Mouse (Mus musculus) right cerebral cortex, postnatal 4 days (tissue): ENCODE measurements at regions not wholly inside any gene's neighbourhood (a gene's known extent, or its start where the extent isn't known, plus 50 kb on each side); places are given as distances from the start of the nearest gene placed in this dataset.
A peak's percentile ranks its signal among the peaks of the same experiment; 100 is the strongest.

Experiments
- DNase-seq: peaks from one replicate; pipeline ENCODE4 v3.0.0-alpha.2; 2022

DNA sequence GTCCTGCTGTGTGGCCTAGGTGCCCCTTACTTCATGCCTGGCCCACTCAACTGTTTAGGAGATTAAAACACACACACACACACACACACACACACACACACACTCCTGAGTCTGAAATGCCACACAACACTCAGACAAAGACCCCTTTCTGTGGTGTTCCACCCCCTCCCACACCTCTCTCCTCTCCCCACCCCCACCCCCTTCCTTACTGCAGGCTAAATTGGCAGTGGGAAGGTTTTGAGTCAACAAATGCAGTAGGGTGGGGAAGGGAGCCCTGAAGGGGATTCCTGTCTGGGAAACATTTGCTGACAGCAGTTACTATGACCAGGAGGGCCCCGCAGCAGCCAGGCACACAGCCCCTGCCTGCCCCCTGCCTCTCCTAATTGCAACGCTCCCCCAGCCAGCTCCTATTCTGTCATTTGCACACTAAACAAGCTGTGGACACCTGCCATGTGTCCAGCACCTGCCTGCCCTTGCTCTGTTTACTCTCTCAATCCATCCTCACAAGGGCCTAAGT is 69.5 kb downstream of the Ephb3 start:
- peak; percentile 23 for DNase-seq

DNA sequence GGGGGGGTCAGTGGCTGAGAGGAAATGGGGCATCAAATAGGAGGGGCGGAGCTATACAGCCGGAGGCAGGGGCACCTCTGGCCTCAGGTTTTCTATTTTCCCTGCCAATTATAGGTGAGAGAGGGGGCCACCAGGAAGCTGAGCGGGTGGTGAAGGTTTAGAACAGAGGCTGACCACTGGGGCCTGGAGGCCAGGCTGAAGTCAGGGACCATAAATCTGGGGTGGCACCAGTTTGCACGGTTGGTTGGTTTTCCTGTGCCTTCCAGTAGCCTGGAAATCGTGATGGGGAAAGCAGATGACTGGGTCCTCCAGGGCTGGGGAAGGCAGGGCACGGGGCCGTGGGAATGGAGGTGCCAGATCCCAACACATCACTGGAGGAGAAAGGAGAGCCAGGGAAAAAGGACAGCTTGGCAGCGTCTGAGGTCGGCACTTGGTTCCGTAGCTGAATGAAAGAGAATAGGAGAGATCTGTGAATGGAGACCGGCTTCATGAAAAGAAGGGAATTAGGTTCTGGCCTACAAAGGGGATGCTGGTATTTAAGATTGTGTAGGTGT is 73.3 kb downstream of the Ephb3 start:
- DNase-seq: no peak

DNA sequence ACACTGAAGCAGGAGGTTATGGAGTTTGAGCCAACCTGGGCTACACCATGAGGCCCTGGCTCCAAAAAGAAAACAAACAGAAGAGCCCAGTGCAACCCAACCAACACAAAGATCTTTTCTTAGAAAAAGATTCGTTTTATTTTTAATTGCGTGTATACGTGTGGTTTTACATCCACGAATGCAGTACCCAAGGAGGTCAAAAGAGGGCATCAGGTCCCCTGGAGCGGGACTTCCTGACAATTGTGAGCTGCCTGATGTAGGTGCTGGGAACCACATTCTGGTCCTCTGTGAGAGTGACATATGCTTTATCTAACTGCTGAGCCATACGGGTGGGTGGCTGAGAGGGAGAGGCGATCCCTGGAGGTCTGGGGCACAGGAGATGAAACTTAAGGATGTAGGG is 73.8 kb downstream of the Ephb3 start:
- DNase-seq: no peak

DNA sequence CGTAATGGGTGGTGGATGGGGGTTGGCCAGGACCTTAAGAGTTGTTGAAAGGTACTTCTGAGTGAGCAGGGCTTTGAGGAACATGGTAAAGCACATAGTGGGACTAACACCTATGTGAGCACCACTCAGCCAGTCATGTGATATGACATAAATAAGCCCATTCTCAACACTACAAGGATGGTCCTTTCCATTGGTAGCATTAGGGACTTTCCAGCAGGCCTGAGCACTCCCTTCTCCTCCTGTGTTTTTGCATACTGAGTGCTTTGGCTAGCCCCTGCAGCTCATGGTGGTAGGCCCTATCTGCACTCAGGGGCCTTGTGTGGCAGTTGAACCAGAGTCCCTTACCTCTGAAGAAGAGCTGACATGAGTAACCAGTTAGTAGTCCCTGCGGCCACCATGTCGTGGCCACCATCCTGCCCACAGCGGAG is 75.7 kb downstream of the Ephb3 start:
- DNase-seq: no peak

DNA sequence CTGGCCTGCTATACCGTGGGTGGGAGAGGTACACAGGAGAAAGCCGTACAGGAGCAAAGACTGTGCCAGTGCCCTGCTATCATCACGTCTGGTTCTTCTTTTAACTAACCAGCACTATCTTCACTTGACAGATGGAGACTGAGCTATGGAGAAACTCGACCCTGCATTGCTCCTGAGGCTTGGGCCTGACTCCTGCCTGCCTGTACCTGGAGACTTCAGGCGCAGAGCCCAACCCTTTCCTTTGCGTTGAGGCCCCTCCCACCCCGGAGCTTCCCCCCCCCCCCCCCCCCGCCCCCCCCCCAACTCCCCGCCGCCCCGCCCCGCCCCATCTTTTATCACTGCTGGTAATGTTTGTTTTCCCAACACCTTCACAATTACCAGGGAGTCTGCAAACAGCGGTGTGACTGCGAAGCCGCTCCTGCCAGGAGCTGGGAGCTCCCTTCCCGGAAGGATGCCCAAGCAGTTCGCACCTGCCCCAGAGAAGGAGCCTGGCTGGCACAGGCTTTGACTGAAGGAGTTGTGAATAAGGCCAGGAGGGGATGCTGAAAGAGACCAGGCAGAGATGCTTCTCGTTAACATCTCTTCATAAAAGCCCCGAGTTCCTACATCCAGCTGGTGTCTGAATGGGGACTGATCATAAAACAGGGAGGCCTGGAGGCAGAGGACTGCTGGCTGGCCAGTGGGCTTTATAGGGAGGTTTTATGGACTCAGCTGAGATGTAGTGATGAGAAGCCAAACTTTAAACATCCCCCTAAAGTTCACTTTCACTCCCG is 77.6 kb downstream of the Ephb3 start:
- DNase-seq: no peak

DNA sequence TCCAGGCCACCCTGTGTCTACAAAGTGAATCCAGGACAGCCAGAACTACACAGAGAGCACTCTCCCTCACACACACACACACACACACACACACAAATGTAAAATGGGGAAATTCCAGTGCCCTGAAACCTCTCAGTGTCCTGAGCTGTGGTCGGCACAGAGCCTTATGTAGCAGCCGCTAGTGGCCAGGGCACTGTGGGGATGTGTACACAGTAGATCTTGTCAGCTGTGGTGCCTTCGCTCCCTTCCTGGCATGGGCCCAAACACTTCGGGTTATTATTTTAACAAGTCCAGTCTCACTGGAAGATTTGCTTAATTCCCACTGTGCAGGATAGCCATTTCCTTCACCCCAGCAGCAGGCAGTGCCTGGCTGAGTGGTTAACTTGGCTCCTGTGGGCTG is 81.5 kb downstream of the Ephb3 start:
- no peak for DNase-seq

DNA sequence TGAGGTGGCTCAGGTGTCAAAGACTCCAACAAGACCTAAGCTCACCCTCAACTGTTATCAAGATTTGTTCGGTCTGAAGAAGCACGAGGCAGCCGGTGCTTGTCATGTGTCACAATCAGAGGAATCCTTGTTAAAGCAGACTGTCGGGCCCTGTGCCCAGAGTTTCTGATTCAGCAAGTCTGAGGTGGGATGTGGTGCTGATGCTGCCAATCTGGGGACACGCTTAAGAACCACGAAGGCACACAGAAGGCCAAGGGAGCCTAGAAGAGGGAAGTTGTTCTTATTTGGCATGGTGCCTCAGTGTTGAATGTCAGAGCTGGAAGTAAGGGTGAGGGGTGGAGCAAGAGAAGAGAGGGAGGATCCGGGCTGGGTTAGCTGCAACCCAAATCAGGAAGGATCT is 85.0 kb downstream of the Ephb3 start:
- DNase-seq: peak; percentile 50

DNA sequence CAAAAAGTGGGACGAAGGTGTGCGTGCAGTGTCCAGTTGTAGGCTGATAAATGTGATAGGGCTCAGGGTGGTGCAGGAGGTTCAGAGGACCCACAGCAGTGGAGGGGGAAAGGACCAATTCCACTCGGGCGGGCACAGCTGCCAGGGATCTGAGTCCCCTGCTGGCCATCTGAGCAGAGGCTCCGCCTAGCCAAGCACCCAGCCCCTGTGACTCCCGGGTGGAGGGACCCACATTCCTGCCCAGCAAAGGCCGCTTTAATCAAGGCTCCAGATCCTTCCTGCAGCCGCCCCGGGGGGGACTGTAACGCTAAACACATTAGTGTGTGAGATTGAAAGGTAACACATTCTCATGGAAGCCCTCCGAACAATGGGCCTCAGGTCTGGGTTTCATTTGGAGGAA is 88.5 kb downstream of the Ephb3 start:
- no peak for DNase-seq

DNA sequence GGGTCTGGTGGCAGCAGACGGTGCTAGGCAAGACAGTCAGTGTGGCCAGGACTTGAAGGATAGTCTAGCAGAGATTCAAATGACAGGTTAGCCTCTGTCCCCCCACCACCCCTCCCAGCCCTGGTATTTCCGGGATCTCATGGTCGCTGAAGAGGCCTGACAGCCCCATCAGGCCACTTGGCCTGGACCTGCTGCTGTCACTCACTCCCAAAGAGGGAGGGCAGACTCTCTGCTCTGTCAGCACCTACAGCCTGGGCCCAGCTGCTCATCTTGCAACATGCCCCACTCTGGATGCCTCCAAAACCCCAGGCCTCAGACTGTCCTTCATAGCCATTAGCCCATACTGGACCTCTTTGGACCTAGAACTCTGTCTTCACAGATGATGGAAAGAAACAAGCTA is 89.0 kb downstream of the Ephb3 start:
- DNase-seq: no peak

DNA sequence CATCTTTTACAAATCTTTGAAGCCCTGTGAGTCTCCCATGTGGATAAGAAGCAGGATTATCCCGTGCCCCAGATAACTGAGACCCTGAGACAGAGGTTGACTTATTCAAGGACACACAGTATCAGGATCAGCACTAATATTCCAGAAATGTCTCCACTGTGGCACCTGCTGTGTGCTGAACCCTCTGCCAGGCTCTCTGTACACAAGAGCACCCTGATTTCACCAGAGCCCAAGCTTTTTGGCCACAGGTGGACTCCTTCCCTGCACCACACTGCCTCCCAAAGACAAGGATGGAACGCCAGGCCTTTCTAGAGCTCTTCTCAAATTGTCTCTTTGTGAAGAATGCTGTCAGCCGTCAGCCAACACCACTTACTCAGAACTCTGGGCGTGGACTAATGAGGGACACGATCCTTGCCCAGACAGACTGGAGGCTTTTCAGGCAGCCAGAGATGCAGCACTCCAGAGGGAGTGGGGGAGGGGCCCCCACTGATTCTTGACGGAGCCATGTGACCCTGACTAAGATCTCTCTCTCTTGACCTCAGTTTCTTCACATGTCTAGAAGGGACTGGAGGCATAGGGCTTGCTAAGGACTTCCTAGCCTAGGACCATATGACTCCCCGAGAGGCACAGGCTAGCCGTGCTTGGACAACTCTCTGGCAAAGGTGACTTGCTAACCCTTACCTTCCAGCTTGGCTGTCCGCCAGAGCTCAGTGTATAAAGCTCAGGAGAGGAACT is 90.3 kb downstream of the Ephb3 start:
- DNase-seq: no peak

DNA sequence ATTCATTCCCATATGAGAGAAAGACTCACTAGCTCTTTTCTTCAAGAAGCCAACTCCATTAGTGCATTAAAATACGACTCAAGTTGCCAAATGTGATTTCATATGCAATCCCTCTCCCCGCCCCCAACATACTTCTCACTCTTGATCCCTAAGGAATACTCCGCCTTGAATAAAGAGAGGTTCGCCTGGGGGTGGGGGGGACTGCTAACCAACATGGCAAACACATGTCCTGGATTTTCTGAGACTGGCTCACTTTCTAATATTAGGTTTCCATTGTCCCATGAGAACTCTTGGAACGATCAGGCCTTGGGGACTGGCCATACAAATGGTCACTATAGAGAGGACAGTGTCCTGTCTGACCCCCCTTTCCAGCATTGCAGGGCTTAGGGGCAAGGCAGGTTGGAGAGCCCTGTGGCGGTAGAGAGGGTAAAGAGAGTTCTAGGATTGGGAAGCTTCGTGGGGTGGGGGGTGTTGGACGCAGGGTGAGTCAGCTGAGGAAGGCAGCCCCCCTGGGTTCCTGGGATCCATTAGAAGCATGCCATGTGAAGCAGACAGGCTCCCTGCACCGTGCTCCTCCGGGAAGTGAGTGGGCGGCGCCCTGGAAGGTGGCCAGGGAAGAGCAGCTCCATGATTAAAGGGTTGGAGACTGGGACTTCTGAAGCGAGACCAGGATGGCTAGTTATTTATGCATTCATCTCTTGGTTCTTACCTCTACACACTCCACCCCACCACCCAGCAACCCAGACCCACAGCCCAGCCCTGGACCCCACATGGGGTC is 91.6 kb downstream of the Ephb3 start:
- no peak for DNase-seq

DNA sequence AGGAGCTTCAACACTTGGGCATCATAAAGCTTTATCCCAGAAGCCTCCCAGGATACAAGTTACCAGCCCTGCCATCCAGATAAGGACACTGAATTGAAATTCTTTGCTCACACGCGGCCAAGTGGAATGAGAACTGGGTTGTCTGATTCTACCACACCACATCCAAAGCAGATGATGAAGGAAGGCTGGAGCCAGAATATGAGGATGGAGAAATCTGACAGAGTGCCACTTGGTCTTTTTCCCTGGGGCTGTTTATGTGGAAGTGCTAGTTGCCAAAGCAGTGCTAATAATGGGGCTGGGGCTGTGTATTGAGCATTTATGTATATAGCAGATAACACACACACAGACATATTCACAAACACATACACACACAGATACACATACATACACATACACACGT is 92.2 kb downstream of the Ephb3 start:
- DNase-seq: no peak

DNA sequence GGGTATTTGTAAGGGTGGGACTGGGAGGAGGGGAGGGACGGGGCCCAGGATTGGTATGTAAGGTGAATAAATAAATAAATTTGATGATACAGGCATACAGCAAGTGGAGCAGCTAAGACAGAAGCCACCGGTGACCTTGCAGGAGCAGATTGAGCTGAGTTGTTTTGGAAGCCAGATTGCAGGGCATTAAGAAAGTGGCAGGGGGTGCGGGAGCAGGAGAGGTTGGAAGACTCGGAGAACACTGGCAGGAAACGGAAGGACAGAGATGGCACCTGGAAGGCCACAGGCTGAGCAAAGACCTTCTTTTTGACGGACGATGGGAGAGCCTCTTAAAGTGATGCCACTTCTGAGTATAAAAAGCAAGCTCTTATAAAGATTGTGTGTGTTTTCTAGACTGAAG is 94.3 kb downstream of the Ephb3 start:
- no peak for DNase-seq

DNA sequence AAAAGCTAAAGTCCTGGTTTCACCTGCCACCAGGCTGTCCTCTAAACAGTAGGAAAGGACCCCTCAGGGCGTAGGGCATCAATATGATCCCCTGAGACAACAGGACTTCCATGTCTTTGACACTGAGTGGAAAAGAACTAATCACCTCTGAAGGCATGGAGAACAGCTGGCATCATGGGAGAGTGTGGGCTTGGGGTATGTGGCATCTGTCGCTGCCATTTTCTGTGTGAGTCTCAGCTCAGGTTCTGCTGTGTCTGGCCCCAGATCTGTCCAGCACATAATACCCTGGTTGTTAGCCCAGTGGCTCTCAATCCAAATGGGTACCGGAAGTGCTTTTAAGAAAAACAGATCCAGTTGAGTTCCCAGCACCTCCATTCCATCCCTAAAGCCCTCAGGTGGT is 101.3 kb downstream of the Ephb3 start:
- DNase-seq: no peak

DNA sequence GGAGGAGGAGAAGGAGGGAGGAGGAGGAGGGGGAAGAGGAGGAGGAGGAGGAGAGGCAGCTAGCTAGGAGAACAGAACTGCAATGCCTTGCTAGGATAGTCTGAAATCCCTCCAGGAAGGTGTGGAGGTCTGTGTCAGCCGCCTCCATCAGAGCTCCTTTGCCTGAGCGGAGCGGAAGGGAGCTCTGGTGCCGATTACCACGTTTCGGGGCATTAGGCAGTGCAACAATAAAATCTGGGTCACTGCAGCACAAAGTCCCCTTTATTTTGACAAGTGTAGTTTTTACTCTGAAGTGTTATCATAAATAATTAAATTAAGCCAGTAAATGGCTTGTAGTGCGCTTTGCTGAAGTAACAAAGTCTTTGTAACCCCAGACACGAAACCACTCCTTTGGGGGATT is 104.0 kb downstream of the Ephb3 start:
- no peak for DNase-seq

DNA sequence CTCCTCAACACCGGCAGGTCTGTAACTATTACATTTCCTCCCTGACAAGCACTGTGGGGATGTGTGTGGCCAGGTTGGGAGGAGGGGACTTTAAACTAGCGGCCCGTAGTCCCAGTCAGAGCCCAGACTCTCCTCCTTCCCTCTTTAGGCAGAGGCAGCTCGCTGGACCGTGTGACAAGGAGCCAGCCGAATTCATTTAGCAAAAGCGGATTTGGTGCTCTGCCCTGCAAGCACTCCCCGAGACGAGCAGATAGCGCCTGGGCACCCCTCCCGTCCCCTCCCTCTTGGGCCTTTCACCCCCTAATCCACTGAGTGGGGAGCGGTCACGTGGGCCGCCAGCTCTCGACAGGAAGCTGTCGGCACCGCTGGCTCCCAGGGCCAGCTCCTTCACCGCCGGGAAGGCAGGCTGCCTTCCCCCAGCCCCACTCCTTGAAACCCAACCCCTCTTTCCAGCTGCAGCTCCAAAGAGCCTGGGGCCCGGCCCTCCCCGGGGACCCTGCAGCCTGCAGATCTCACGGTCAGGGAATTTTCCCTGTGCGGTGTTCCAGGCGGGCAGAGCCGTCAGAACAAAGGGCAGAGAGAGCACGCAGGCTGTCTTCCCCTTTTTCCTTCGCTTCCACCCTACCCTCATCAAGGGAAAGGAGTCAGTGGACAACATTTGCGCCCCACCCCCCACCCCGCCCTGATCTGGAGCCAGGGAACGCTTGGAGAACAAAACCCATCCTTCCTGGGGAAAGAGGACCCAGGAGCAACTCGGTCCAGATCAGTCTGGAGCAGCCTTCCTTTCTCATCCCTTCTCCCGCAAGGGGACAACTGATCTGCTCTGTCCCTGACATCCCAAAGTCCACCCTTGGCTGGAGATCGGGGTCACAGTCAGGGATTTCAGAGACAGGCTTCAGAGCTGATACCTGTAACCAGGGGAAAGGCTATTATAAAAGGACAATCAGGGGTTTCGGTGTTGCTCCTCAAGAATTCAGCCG is 106.4 kb downstream of the Ephb3 start:
- peak; percentile 65 for DNase-seq

DNA sequence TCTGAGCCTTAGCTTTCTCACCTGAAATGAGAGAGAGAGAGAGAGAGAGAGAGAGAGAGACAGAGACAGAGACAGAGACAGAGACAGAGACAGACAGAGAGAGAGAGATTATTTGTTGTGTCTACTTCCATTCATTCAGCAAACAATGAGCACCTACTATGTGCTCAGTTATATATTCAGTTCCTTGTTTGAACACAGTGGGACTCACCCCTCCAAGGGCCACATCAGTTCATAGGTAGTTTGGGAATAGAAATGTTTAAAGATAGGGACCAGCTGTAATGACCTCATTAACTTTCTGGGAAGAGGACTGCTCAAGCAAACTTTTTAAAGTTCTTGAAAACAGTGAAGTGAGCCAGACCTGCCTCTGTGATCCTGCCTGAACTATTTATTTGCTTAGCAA is 107.2 kb downstream of the Ephb3 start:
- no peak for DNase-seq

DNA sequence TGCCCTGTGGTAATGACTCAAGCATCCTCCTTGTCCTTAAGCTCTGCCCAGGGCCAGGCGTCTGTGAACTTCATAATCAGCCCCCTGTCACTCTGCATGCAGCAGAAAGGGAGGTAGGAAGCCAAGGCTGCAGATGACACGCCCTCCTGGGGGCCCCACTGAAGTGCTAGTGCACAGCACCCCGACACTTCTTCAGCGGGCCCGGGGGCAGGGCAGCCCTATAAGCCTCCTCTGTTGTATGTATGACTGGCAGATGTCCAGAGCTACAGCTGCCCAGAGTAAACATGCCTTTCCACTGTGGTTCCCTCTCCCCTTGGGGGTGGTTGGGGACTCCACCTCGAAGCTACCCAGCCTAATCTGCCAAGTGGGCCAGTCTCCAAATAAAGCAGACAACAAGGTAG is 107.2 kb upstream of the Vps8 start:
- DNase-seq: no peak

DNA sequence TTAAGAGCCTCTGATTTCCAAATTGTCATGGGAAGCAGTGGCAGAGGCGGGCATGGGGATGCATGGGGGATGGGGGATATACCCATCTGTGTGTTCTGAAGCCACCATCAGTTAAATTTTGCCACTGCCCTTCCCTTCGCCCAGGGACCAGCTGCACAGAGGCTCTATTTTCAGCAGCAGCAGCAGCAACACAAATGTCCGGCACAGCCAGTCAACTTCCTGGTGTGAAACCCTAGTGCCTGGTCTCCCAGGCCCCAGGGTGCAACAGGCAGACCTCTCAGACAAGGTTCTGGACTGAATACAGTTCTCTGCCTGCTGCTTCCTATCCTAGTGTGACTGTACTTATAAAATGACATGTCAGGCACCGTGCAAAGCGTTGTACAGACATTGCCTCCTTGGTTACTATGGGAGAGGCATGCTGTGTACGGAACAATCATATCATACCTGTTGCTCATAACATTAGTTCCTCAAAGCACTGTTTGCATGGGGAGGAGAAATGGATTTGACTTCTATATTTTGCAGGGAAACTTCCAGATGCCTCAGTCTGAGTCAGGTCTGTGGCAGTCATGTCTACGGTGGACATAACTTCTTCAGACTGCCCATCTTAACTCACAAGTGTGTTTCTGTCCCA is 104.8 kb upstream of the Vps8 start:
- DNase-seq: no peak

DNA sequence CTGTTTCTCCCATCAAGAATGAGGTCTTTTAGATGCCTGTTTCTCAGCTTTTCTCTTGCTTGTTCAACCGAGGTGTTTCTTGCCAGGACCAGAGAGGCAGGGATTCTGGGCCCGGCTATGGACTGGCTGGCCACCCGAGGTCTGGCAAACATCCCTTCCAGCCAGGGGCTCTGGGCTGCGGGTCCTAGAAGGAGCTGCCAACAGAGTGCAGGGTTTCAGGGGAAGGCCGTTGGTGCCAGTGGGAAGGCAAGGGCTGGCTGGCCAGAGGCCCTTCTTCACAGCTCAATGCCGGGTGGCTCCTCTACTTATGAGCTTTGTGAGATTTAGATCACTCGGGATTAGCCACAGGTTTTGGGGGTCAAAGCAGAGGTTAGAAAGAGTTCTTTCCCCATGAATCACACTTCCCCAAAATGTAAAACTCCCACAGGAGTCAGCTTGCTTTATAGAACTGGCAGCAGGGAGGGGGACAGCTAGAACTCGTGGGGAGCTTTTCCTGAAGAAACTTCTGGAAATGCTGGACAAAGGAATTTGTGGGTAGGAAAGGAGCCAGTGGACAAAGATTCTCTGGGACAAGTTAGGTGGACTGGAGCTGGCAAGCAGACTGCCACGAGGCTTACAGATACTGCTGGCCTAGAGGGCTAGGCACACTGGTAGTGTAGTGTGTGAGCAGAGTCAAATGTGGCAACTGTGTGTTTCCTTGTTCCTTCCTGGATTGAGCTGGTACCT is 104.1 kb upstream of the Vps8 start:
- DNase-seq: peak; percentile 34

DNA sequence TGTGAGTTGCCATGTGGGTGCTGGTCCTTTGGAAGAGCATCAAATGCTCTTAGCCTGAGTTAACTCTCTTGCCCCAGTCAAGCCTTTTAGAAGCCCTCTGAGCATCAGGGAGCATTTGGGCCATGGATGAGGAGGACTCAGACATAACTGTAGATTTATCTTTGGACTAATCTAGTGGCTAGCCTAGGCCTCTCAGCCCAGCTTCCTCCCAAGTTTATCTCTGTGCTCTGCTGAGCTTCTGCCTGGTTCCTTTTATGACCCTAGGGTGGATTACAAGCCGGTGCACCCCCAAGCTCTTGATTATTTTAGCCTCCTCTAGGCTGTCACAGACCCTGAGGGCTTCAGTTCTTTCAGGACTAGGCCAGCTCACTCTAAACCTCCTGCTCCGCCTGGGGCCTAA is 102.6 kb upstream of the Vps8 start:
- DNase-seq: no peak
